Mouse (Mus musculus) myocyte (in vitro differentiated cells): ENCODE results near the gene Tgfb1. TPM values are rescaled to one million over a fixed set of nuclear protein-coding genes. Genes with fewer than 3 reads are reported as not detected.

Experiments
- H3K27me3 ChIP-seq: one replicate; pipeline ENCODE4 v1.6.1; 2011; ENCODE audit not compliant: control insufficient read depth, insufficient read depth, insufficient read length
- H3K36me3 ChIP-seq: one replicate; pipeline ENCODE4 v1.6.1; 2011; ENCODE audit not compliant: control insufficient read depth, insufficient read depth
- H3K4me2 ChIP-seq: one replicate; pipeline ENCODE4 v1.6.1; 2011; ENCODE audit warnings: low read depth, control low read depth
- H3K4me3 ChIP-seq: one replicate; pipeline ENCODE4 v1.5.1; 2011; ENCODE audit warnings: mild to moderate bottlenecking, control low read depth, moderate library complexity
- H3K79me2 ChIP-seq: one replicate; pipeline ENCODE4 v1.6.1; 2011; ENCODE audit not compliant: control insufficient read depth, insufficient read depth
- H3ac ChIP-seq: one replicate; pipeline ENCODE4 v1.6.1; 2011; ENCODE audit not compliant: control insufficient read depth, insufficient read length
- CEBPB ChIP-seq: IDR thresholded peaks from 2 replicates; pipeline ENCODE4 v1.6.1; 2011; ENCODE audit warnings: mild to moderate bottlenecking, moderate library complexity; ENCODE audit not compliant: poor library complexity, insufficient read depth, severe bottlenecking
- E2F4 ChIP-seq: IDR thresholded peaks from one replicate; pipeline ENCODE4 v1.6.1; 2011; ENCODE audit warnings: mild to moderate bottlenecking, control low read depth, moderate library complexity; ENCODE audit not compliant: insufficient read depth
- MAX ChIP-seq: IDR thresholded peaks from one replicate; pipeline ENCODE4 v1.6.1; 2011; ENCODE audit warnings: low read depth, mild to moderate bottlenecking, control low read depth
- MYOD1 ChIP-seq, 3 experiments: IDR thresholded peaks; one replicate each; pipeline ENCODE4 v1.6.1; 2011; ENCODE audit warnings: control low read depth in 2 of 3, low read depth in 2 of 3, mild to moderate bottlenecking in 2 of 3, moderate library complexity in 1 of 3; ENCODE audit not compliant: insufficient read length in 2 of 3, control insufficient read depth in 1 of 3
- MYOG ChIP-seq, 3 experiments: IDR thresholded peaks; one replicate each; pipeline ENCODE4 v1.6.1; 2011; ENCODE audit warnings: control low read depth in 2 of 3, low read depth in 2 of 3, mild to moderate bottlenecking in 2 of 3; ENCODE audit not compliant: insufficient read length in 2 of 3, control insufficient read depth in 1 of 3, insufficient read depth in 1 of 3
- POLR2A ChIP-seq: IDR thresholded peaks from one replicate; pipeline ENCODE4 v1.6.1; 2011; ENCODE audit warnings: low read depth, mild to moderate bottlenecking, control low read depth, moderate library complexity; ENCODE audit not compliant: insufficient read length
- POLR2AphosphoS2 ChIP-seq: IDR thresholded peaks from one replicate; pipeline ENCODE4 v1.6.1; 2011; ENCODE audit warnings: low read depth, control low read depth; ENCODE audit not compliant: insufficient read length
- REST ChIP-seq: IDR thresholded peaks from one replicate; pipeline ENCODE4 v1.6.1; 2011; ENCODE audit warnings: mild to moderate bottlenecking, control low read depth, moderate library complexity; ENCODE audit not compliant: insufficient read depth, insufficient read length
- SRF ChIP-seq: IDR thresholded peaks from one replicate; pipeline ENCODE4 v1.6.1; 2011; ENCODE audit warnings: low read depth; ENCODE audit not compliant: control insufficient read depth, insufficient read length
- TCF12 ChIP-seq: IDR thresholded peaks from one replicate; pipeline ENCODE4 v1.6.1; 2011; ENCODE audit warnings: mild to moderate bottlenecking, control low read depth; ENCODE audit not compliant: poor library complexity, insufficient read depth, severe bottlenecking
- TCF3 ChIP-seq: IDR thresholded peaks from one replicate; pipeline ENCODE4 v1.6.1; 2011; ENCODE audit warnings: low read depth, control low read depth; ENCODE audit not compliant: insufficient read length
- USF1 ChIP-seq: IDR thresholded peaks from one replicate; pipeline ENCODE4 v1.6.1; 2011; ENCODE audit warnings: low read depth, mild to moderate bottlenecking, control low read depth, moderate library complexity
- polyA plus RNA-seq: library from polyadenylated mRNA; unstranded; fragments of >200 nt; fragmentation: generic; extraction: Trizol; gene quantifications from one replicate; pipeline ENCODE4 v1.2.1, GENCODE M21; 2012; ENCODE audit warnings: missing spikeins

Tgfb1 gene
- polyA plus RNA-seq, 1 experiment = 78.2 TPM

- Histone ChIP-seq H3K36me3 (no peaks in the 10 kb centered on the region), H3K79me2 (no peaks in the 10 kb centered on the region), H3K4me2 (no peak overlapping the region), H3ac (no peak overlapping the region), H3K4me3 (no peak overlapping the region), H3K27me3 (peaks cover under 1% of the 10 kb centered on the region)
- TF ChIP-seq USF1 = no peak
- TF ChIP-seq MAX = no peak
- TF ChIP-seq CEBPB = no peak
- no peak for TF ChIP-seq TCF3
- TF ChIP-seq SRF = no peak
- no peak for TF ChIP-seq MYOG (IDR thresholded peaks at IDR 0.05; ENCODE audit: control insufficient read depth in 1 of 3, insufficient read depth in 1 of 3, insufficient read length in 2 of 3, low read depth in 2 of 3)
- no peak for TF ChIP-seq TCF12
- TF ChIP-seq MYOD1 (IDR thresholded peaks at IDR 0.05; ENCODE audit: control insufficient read depth in 1 of 3, insufficient read length in 2 of 3, low read depth in 2 of 3) = no peak
- no peak for TF ChIP-seq POLR2AphosphoS2
- no peak for TF ChIP-seq REST
- TF ChIP-seq E2F4 = no peak
- no peak for TF ChIP-seq POLR2A
Observed at GRCm38 (mm10) chr7:25669158-25669557, 17.6 kb upstream of the Tgfb1 start.

- H3K27me3 ChIP-seq = peaks cover 4% of the 10 kb centered on the region
- H3K4me2 ChIP-seq = no peak overlapping the region
- no peak for TF ChIP-seq TCF3
- TF ChIP-seq USF1 = no peak
- no peak for TF ChIP-seq TCF12
- no peak for TF ChIP-seq REST
- TF ChIP-seq POLR2A = no peak
- no peak for TF ChIP-seq CEBPB
- no peak for TF ChIP-seq MYOD1 (IDR thresholded peaks at IDR 0.05; ENCODE audit: control insufficient read depth in 1 of 3, insufficient read length in 2 of 3, low read depth in 2 of 3)
- TF ChIP-seq MYOG (IDR thresholded peaks at IDR 0.05; ENCODE audit: control insufficient read depth in 1 of 3, insufficient read depth in 1 of 3, insufficient read length in 2 of 3, low read depth in 2 of 3) = no peak
- no peak for TF ChIP-seq POLR2AphosphoS2
- TF ChIP-seq SRF = no peak
- no peak for TF ChIP-seq MAX
- TF ChIP-seq E2F4 = no peak
- H3ac ChIP-seq = no peak overlapping the region
- no peak overlapping the region for H3K4me3 ChIP-seq
- no peaks in the 10 kb centered on the region for H3K36me3 ChIP-seq
- no peaks in the 10 kb centered on the region for H3K79me2 ChIP-seq
Observed at GRCm38 (mm10) chr7:25669631-25670030, 17.2 kb upstream of the Tgfb1 start.

GRCm38 (mm10) chr7:25670096-25670495 is 16.7 kb upstream of the Tgfb1 start:
- TF ChIP-seq CEBPB (no peak), REST (no peak), E2F4 (no peak), MAX (no peak), SRF (no peak)
- H3K4me2 ChIP-seq = no peak overlapping the region
- H3K36me3 ChIP-seq = no peaks in the 10 kb centered on the region
- no peak overlapping the region for H3K4me3 ChIP-seq
- peaks cover 4% of the 10 kb centered on the region for H3K27me3 ChIP-seq
- no peak overlapping the region for H3ac ChIP-seq
- H3K79me2 ChIP-seq = no peaks in the 10 kb centered on the region

GRCm38 (mm10) chr7:25671686-25672085 is 15.1 kb upstream of the Tgfb1 start:
- no peak overlapping the region for H3K4me3 ChIP-seq
- peaks cover 4% of the 10 kb centered on the region for H3K27me3 ChIP-seq
- no peaks in the 10 kb centered on the region for H3K79me2 ChIP-seq
- TF ChIP-seq TCF3 (no peak), POLR2A (no peak), MYOD1 (IDR thresholded peaks at IDR 0.05; ENCODE audit: control insufficient read depth in 1 of 3, insufficient read length in 2 of 3, low read depth in 2 of 3) (no peak)
- H3ac ChIP-seq = no peak overlapping the region
- no peaks in the 10 kb centered on the region for H3K36me3 ChIP-seq
- no peak overlapping the region for H3K4me2 ChIP-seq

GRCm38 (mm10) chr7:25672442-25672841 is 14.4 kb upstream of the Tgfb1 start:
- H3K79me2 ChIP-seq = no peaks in the 10 kb centered on the region
- H3K36me3 ChIP-seq = no peaks in the 10 kb centered on the region
- no peak overlapping the region for H3K4me2 ChIP-seq
- peaks cover 4% of the 10 kb centered on the region for H3K27me3 ChIP-seq
- TF ChIP-seq REST (no peak), MAX (no peak), TCF12 (no peak), SRF (no peak), MYOG (IDR thresholded peaks at IDR 0.05; ENCODE audit: control insufficient read depth in 1 of 3, insufficient read depth in 1 of 3, insufficient read length in 2 of 3, low read depth in 2 of 3) (no peak), E2F4 (no peak), USF1 (no peak), TCF3 (no peak), MYOD1 (IDR thresholded peaks at IDR 0.05; ENCODE audit: control insufficient read depth in 1 of 3, insufficient read length in 2 of 3, low read depth in 2 of 3) (no peak), POLR2A (no peak), POLR2AphosphoS2 (no peak), CEBPB (no peak)
- H3K4me3 ChIP-seq = no peak overlapping the region
- H3ac ChIP-seq = no peak overlapping the region
